Mouse (Mus musculus) gastrocnemius, postnatal 25 days (tissue): Measurements from ENCODE around the gene Cacnb4. TPM values are rescaled to one million over a fixed set of nuclear protein-coding genes. Genes with fewer than 3 reads are reported as not detected.
A peak's percentile ranks its signal among the peaks of the same experiment; 100 is the strongest.

Experiments used
- DNase-seq: peaks from one replicate; pipeline ENCODE4 v3.0.0; 2022
- total RNA-seq, 2 experiments: library from RNA; stranded (reverse); gene quantifications; 1 replicate in 1 of 2; 2 replicates in 1 of 2; pipeline ENCODE4 v1.2.3; 2021

The Cacnb4 gene
- total RNA-seq, 2 experiments from 2014 or later: 0.15 to 0.19 TPM

- no peak for DNase-seq
These were observed 255.4 kb downstream of the Cacnb4 start for GRCm38 (mm10) chr2:52421197-52421596.

- DNase-seq: no peak
These were observed 256.5 kb downstream of the Cacnb4 start for GRCm38 (mm10) chr2:52420001-52420710.

GRCm38 (mm10) chr2:52419295-52419694 is 257.3 kb downstream of the Cacnb4 start:
- DNase-seq: no peak

GRCm38 (mm10) chr2:52412524-52413037 is 264.1 kb downstream of the Cacnb4 start:
- DNase-seq: no peak

GRCm38 (mm10) chr2:52406480-52406879 is 270.2 kb downstream of the Cacnb4 start:
- DNase-seq: no peak

- no peak for DNase-seq
These were observed 271.4 kb downstream of the Cacnb4 start for GRCm38 (mm10) chr2:52405238-52405637.

- DNase-seq: no peak
These were observed 282.1 kb downstream of the Cacnb4 start for GRCm38 (mm10) chr2:52394529-52394928.

- DNase-seq: peak; percentile 42
These were observed 286.1 kb downstream of the Cacnb4 start for GRCm38 (mm10) chr2:52390415-52390975.

- DNase-seq: no peak
These were observed 286.7 kb downstream of the Cacnb4 start for GRCm38 (mm10) chr2:52389975-52390374.

GRCm38 (mm10) chr2:52386451-52386850 is 290.2 kb downstream of the Cacnb4 start:
- DNase-seq: no peak

GRCm38 (mm10) chr2:52386037-52386436 is 290.6 kb downstream of the Cacnb4 start:
- peak; percentile 36 for DNase-seq

- DNase-seq: no peak
These were observed 297.8 kb downstream of the Cacnb4 start for GRCm38 (mm10) chr2:52378848-52379261.

GRCm38 (mm10) chr2:52378448-52378804 is 298.2 kb downstream of the Cacnb4 start, which contains the start of gene Neb:
Gene Neb (minus strand): TSS chr2:52378474.
- DNase-seq: no peak

Other genes with a start within 250 kb of the Cacnb4 start
- 1 to 10 TPM; 7.0 to 9.1 TPM for gene Stam2, start 65.5 kb upstream of the Cacnb4 start, total RNA-seq
- 1 to 10 TPM; 6.2 to 6.8 TPM for gene Fmnl2, start 181.0 kb upstream of the Cacnb4 start, total RNA-seq